Mouse (Mus musculus) Muller cell, postnatal 12 days (primary cell): Measurements from ENCODE around the gene Syna.

Source experiments
- DNase-seq: peaks from one replicate; pipeline ENCODE4 v3.0.0-alpha.2; 2015; ENCODE audit errors: inconsistent ontology term

Syna gene

GRCm38 (mm10) chr5:134560071-134560449 lies at the start of gene Syna:
TSS of gene Syna (minus strand) at chr5:134560171.
- DNase-seq: no peak

GRCm38 (mm10) chr5:134607121-134607520 lies 47.1 kb upstream of the Syna start:
- no peak for DNase-seq

GRCm38 (mm10) chr5:134606314-134606713 lies 46.3 kb upstream of the Syna start:
- DNase-seq: no peak

GRCm38 (mm10) chr5:134604376-134604775 lies 44.4 kb upstream of the Syna start:
- DNase-seq: no peak

GRCm38 (mm10) chr5:134597711-134598110 lies 37.7 kb upstream of the Syna start:
- no peak for DNase-seq

- no peak for DNase-seq
These were observed 33.1 kb upstream of the Syna start for GRCm38 (mm10) chr5:134593093-134593492.

- DNase-seq: no peak
These were observed 32.1 kb upstream of the Syna start for GRCm38 (mm10) chr5:134592026-134592581.

- no peak for DNase-seq
These were observed 29.9 kb upstream of the Syna start for GRCm38 (mm10) chr5:134589900-134590299.

GRCm38 (mm10) chr5:134584798-134585197 lies 24.8 kb upstream of the Syna start:
- DNase-seq: no peak

GRCm38 (mm10) chr5:134583884-134584213 lies 23.9 kb upstream of the Syna start:
- DNase-seq: no peak

- DNase-seq: no peak
These were observed 23.3 kb upstream of the Syna start for GRCm38 (mm10) chr5:134583006-134583883.

GRCm38 (mm10) chr5:134582221-134582907 lies 22.4 kb upstream of the Syna start:
- DNase-seq: peak; percentile 96

GRCm38 (mm10) chr5:134581146-134581545 lies 21.2 kb upstream of the Syna start, which contains the start of gene Rfc2:
TSS of gene Rfc2 (plus strand) at chr5:134581366.
- no peak for DNase-seq

GRCm38 (mm10) chr5:134579135-134579534 lies 19.2 kb upstream of the Syna start:
- no peak for DNase-seq

- DNase-seq: no peak
These were observed 17.6 kb upstream of the Syna start for GRCm38 (mm10) chr5:134577534-134577933.

- no peak for DNase-seq
These were observed 16.7 kb upstream of the Syna start for GRCm38 (mm10) chr5:134576517-134577220.

GRCm38 (mm10) chr5:134575833-134576232 lies 15.9 kb upstream of the Syna start:
- no peak for DNase-seq

GRCm38 (mm10) chr5:134572508-134573214 lies 12.7 kb upstream of the Syna start:
- no peak for DNase-seq

GRCm38 (mm10) chr5:134571730-134572507 lies 11.9 kb upstream of the Syna start:
- peak; percentile 72 for DNase-seq

- no peak for DNase-seq
These were observed 9.1 kb upstream of the Syna start for GRCm38 (mm10) chr5:134568964-134569491.
